Mouse (Mus musculus) frontal cortex, postnatal 25 days (tissue): Measurements from ENCODE around the gene Nme1.
A peak's percentile ranks its signal among the peaks of the same experiment; 100 is the strongest.

Source experiments
- DNase-seq, 2 experiments: peaks; one replicate each; pipeline ENCODE4 v3.0.0; 2022; ENCODE audit warnings: low spot score in 2 of 2

Gene Nme1

DNA sequence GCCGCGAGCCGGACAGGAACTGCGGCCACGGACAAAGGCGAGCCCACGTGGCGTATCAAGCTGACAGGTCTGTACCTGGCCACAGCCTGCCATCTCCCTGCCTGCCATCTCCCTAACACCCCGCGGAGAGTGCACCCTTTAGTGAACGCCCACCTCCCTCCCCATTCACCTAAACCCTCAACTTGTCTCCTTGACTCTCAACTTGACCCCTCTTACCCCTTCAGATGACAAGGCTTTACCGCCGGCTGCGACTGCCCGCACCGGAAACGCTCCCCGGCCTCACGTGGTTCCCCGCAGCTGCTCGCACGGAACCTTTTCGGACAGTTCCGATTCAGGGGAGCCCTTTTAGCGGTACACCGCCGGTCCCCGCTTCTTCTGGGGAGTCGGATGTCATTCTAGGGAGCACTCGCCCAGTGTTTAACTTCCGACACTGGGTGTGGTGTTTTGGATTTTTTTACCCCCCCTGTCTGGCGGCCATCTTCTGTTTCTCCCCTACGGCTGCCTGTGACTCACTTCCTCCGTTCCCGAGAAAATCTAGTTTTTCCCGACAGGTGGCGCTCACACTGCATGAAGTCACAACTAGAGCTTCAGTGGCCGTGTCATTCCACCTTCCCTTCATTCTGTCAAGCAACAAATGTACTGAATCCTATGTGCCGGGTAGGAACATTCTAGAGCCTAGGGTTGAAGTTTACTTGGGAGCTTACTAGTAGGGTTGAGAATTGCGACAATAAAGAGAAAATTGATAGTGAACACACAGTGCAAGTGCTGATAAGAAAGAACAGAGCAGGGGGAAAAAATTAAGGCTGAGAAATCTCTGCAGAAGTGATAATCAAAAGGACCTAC lies at the start of gene Nme1, which contains the start of gene Gm20390:
Gene Nme1, minus strand, starts transcription at position 517 of the 843 bp plus-strand sequence.
Gene Gm20390, minus strand, starts transcription at position 289 of the 843 bp plus-strand sequence.
- DNase-seq, result peak; percentile 97 to 99

DNA sequence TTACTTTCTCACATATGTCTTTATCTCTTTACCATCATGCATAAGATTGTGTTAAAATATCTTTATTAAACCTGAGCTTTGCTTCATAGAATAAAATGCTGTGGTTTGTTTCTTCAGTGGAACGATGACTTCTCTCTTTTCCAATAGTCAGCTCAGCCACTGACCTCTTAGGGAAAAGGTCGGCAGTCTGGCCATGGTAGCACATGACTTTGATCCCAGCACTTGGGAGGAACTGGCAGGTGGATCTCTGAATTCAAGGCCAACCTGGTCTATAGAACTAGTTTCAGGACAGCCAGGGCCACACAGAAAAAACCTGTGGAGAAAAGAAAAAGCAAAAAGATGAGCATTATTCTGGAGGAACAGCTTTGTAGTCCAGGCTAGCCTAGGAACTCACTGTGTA lies 35.0 kb upstream of the Nme1 start:
- DNase-seq, result no peak

DNA sequence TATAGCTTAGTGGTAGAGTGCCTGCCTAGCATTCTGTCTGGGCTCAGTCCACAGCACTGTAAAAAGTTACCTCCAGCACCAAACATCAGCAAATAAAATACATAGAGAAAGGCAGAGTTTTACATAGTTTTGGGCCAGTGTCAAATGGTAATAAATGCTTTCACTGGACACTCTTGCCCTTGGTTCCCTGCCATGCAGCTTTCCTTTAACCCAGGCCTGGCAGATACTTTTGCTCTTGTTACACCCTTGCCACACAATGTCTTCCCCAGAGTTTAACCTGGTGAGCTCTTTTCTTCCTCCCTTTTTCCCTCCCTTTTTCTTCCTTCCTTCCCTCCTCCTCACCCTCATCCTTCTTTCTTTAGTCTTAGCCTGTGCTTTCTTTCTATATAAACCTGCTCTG lies 31.0 kb upstream of the Nme1 start:
- DNase-seq, result no peak

DNA sequence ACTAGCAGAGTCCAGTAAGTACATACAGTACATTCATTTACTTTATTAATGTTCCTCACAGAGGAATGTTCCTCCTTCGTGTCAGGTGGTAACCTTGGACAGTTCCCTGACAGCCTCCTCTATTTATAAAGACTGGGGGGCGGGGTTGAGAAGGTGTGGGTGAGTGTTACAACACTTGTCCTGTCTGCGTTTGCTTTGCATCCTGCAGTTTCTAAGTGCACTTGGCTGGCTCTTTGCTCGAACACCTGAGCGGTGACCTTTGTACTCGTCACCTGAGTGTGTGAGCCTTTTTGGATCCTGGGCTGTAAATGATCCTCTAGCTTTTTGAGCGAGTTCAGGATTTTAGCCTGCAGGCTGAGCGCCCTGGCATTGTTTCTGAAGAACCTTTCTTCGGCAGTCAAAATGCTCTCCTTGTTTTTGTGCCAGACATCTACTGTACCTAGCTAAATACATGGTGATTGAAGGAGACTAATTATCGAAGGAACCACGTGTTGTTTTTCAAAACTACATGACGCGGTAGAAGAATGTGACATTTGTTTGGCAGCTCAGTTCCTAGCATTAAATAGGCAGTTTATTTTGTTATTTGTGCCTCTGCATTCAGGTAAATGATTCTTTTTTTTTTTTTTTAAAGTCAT lies 28.9 kb upstream of the Nme1 start:
- DNase-seq, result no peak

DNA sequence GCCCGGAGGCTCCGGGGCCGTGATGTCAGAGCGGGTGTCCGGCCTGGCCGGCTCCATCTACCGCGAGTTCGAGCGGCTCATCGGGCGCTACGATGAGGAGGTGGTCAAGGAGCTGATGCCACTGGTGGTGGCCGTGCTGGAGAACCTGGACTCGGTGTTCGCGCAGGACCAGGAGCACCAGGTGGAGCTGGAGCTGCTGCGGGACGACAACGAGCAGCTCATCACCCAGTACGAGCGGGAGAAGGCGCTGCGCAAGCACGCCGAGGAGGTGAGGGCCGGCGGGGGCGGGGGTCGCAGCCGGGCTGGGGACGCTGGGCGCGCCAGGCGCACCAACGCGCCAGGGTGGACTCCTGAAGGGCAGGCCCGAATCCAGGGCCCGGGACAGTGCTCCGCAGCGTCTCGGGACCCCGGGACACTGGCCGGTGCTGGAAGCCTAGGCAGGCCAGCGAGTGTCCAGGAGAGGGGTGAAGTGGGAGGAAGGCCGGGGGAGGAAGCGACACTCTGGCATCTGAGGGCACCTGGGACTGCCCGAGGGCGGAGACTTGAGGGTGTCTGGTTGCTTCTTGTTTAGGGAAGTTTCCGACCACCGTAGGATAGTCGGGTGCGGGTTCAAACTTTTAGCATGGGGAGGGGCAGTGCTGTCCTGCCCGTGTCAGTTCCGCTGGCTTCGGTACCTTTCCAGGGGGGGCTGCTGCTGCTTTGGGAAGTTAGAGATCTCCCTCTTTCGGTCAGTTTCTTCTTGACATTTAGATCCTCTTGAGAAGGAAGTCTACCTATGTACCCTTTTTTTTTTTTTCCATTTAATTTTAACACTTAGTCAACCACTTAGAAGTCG lies 28.2 kb upstream of the Nme1 start:
- peak; percentile 22 to 28 for DNase-seq

DNA sequence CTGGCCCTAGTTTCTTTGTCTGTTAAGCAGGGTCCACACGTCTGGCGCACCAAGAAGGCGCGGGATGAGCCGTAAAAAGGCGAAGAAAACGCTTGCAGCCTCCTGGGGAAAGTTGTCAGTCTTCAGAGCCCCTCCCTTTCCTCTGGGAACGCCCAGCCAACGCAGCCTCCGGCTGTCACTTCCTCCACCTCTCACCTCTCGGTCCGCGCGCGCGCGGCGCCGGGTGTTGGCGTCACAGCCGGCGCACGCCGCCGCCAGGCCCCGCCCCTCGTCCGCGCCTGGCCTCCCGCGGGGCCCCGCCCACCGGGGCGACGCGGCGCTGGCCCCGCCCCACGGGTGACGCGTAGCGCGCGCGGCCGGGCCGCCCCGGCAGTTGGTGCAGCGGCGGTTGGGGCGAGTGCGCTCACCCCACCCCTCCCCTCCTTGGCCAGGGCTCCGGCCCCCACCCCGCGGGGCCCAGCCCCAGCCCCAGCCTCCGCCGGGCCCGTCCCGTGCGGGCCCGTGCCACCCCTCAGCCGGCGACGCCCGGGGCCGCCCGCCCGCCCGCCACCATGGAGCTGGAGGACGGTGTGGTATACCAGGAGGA lies 27.5 kb upstream of the Nme1 start, which contains the start of gene Spag9:
Gene Spag9, plus strand, starts transcription at position 372 of the 586 bp plus-strand sequence.
- DNase-seq, result peak; percentile 61 to 87

DNA sequence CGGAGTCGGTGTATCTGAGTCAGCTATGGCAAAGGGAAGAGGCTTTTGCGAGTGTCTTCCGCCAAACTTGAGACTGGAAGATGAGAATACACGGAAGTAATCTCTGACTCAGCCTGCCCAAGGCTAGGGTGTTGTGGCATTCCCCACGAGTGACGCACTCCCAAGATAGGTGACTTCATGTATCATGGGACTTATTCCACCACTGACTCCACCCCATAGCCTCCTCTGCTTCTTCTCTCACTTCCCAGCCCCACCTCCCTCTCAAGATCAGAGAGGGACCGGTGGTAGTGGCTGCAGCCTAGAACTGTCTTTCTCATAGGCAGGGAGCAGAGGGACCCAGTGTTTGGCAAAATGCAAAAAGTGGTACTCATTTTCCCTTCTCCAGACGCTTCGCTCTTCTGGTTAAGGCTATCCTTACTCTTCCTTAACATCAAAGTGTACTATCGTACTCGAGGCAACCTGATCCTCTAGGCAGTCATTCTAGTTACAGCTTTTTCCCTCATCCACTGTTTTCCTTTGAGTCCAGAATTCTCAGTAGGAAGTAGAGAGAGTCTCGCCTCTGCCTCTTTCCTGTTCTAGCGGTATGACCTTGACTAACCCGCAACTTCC lies 26.9 kb upstream of the Nme1 start:
- peak; percentile 42 to 64 for DNase-seq

DNA sequence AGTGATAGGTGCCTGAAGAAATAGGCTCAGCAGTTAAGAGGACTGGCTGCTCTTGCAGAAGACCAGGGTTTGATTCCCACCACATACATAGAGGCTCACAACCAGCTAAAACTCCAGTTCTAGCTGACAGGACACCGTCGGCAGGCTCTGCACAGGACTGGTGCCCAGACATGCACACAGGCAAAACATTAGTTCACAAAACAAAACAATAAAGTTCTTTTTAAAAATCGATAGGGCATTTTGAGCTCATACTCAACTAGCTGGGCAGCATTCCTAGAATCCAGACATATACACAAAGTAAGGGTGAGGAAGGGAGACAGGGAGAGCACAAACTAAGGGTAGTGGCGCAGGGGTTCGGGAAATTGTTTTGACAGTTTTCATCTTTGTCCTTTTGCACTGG lies 26.2 kb upstream of the Nme1 start:
- no peak for DNase-seq

DNA sequence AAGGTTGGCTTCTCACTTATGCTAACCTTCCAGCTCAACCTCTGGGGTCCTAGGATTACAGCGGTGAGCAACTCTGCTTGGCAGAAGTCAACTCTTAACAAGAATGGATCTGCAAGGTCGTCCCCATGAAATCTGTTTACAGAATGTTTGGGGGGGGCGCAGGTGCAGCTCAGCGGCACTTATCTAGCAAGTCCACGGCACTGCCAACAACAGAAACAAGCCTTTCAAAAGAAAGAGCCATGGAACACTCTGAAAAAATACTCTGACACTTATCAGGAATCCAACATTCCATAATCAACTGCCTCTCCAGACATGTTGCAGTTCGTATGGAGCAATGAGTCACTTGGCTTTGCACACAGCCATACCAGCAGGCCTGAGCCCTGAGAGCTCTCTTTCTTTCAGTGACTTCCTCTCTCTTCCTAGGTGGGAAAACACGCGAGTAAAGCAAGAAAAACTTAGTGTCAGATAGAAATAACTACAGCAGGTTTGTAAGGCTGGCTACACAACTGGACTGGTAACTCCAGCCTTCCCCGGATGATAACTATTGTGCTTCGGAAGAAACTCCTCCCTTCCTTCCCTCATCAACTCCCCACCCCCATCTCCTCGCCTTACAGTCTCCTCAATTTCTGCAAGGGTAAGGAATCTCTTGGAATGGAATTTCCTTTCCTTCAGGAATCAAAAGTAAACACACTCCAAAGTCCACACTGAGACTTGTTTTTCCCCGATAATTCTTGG lies 20.2 kb upstream of the Nme1 start:
- DNase-seq, result no peak

DNA sequence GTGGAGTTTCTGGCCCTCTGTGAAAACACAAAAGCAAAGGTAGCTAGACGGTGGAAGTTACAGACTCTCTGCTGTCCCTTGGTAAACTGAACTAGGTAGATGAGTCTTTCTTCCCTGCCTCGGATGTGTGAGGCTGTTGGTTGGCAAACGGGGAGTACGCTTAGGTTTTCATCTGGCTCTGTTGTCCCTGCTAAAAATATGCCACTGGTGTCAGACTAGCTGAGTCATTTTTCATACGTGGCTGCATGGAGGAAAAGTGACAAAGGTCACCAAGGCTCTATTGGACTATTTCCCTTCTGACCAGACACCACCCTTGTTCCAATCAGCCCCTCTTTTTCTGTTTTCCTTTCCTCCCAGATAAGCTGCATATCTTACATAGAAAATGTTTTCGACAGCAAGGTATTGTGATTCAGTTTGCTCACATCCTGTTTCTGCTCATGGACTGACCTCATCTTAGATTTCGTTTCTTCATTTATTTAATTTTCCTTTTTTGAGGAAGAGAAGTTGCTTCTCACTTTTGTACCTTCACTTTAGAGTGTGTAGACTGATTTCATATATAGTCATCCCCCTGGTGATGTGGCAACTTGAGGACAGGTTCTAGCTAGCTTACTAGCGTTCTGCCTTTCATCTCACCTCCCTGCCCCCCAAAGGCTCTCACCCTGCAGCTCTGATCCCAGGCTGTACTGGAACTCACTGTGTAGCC lies 19.5 kb upstream of the Nme1 start:
- DNase-seq, result no peak

DNA sequence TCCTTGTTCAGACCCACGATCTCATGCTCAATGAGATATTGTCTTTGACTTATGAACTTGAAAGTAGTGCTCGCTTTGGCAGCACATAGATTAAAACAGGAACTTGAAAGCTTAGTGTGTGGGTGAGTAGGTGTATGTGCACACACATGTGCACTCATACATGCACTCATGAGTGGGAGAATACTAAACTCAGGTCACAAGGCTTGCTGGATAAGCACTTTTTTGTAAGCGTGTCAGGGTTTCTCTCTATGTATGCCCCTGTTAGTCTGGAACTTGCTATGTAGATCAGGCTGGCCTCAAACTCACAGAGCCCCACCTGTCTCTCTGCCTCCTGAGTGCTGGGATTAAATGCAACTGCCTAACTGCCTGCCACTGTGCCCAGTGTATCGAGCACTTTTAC lies 18.7 kb upstream of the Nme1 start:
- no peak for DNase-seq

DNA sequence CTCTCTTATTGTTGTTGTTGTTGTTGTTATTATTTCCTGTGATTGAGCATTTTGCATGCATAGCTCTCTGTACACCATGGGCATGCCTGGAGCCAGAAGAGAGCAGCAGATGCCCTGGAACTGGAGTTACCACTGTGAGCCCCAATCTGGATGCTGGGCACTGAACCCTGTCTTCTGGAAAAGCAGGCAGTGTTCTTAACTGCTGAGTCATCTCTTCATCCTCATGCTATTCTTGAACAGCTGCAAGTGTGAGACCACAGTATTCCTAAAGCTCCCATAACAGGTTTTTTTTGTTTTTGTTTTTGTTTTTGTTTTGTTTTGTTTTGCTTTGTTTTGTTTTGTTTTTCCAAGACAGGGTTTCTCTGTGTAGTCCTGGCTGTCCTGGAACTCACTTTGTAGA lies 18.0 kb upstream of the Nme1 start:
- no peak for DNase-seq

DNA sequence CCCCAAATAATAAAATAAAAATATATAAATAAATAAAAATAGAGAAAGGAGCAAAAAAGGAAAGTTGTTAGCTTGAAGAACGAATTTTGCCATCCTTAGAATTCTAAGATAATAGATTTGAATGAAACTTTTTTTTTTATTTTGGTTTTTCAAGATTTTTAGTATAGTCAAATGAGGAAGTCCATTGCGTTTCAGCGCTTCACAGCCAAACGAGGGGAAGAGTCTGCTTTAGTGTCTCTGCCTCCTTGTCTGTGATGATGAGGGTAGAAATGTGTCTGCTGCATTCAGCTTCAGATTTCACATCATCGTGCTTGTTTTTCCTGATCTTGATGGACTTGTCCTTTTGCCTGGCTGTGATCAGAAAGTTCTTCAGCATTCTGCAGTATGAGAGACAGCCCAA lies 16.9 kb upstream of the Nme1 start:
- DNase-seq, result no peak

DNA sequence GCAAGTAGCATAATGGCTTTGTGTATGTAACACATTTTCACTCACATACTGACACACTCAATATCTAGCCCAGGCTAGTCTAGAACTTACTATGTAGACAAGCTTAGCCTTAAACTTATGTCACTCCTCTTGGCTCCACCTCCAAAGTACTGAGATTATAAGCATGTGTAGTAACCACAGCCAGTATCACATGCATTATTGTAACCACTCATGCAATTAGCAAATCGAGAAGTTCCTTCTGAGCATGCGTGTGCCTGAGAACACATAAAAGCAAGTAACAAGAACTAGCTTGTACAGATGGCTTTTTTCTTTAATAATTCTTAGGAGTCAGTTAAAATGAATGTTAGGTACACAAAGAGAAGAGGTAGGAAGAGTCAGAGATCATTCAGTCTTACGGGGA lies 16.3 kb upstream of the Nme1 start:
- DNase-seq, result no peak

DNA sequence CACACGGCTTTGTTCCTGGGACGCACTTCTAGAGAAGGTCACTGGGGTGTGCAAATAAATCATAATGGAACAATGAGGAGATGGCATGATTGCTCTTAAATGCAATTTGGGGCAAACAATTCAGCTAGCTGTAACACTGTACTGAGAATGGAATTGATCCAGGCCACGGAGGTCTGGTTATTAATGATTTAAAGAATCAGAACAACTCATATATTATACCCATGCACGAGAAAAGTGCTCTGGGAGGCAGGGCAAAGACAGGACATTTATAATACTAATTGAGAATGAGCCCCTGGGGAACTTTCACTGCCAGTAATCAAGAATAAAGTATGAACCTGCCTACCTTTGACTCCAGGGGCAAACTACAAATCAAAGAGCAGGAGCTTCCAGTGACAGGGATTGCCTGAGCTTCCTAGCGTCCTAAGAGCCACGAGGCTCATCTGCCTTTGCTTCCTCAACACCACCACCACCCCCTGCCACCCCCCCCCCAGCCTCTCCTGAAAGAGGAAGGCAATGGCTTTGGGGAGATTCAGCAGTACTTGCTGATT lies 11.3 kb upstream of the Nme1 start:
- DNase-seq, result no peak

DNA sequence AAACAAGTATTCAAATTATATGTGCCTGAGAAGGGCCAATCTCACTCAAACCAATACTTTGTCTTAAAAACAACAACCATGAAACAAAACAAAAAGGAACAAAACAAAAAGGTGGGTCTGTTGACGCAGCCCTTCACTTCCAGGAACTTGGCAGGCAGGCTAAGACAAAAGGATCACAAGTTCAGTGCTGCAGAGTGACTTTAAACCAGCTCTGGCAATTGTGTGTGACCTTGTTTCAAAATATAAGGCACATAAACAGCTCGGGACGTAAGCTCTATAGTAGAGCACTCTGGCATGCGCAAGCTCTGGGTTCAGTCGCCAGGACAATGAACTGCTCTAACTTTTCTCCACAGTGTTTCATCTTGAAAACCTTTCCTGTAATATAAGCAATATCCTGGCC lies 4.6 kb upstream of the Nme1 start:
- no peak for DNase-seq

DNA sequence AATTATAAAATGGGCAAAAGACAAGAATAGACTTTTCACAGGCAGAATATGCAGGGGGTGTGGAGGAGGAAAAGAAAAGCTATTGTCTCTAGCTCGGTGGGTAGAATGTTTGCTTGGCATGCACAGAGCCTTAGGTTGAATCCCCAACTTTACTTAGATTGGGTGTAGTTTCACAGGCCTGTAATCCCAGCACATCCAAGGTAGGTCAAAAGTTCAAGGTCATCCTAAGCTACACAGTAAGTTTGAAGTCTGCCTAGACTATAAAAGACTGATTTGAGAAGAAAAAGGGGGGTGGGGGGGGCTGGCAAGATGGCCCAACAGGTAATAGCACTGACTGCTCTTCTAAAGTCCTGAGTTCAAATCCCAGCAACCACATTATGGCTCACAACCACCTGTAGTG lies 1.5 kb upstream of the Nme1 start:
- DNase-seq, result no peak

DNA sequence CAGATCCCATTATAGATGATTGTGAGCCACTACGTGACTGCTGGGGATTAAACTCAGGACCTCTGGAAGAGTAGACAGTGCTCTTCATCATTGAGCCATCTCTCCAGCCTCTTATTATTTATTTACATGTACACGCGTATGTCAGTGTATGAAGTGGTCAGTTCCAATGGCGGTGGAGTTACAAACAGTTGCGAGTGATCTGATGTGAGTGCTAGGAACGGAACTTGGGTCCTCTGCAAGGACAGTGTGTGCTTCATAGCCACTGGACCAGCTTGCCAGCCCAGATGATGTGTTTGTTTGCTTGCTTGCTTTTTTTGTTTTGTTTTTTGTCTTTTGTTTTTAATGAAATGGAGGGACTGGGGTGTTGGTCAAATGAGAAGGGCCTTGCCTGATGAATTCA lies 850 bp upstream of the Nme1 start:
- DNase-seq, result no peak

DNA sequence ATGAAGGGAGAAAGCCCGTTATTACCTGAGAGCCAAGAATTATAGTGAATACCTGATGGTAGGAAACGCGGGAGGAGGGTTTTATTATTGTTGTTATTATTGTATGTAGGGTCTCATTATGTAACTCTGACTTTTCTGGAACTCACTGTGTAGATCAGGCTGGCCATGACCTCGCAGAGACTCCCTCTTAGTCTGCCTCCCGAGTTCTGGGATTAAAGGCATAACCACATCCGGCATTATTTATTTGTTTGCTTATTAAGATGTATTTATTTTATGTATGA lies 467 bp upstream of the Nme1 start:
- no peak for DNase-seq

DNA sequence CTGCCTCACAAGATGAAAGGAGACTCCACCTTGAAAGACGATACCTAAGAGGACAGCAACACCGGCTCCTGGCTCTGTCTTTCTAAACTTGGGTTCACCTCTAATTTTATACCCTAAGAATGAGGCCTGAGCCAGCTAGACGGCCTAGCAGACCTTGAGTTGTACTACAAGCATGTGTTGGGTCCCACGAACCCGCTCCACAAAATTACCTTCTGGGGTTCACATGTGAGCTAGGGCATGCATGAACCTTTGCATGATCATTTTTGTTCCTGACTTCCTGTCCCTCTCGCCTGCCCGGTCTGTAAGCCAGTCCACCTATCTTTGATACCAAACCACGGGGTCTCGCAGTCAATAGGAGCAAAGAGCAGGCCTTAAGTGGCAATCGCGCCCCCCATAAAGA lies 940 bp downstream of the Nme1 start:
- no peak for DNase-seq
